Mouse (Mus musculus) E14TG2a.4 (cell line): Measurements from ENCODE around the gene Has1.

Experiments
- CTCF ChIP-seq: conservative IDR thresholded peaks from 2 replicates; pipeline ENCODE4 v1.5.1; 2014; ENCODE audit warnings: low read length
- NANOG ChIP-seq: IDR thresholded peaks from 2 replicates; pipeline ENCODE4 v1.6.1; 2014; ENCODE audit warnings: borderline replicate concordance, low read length, mixed read lengths
- POU5F1 ChIP-seq: IDR thresholded peaks from 2 replicates; pipeline ENCODE4 v1.6.1; 2014; ENCODE audit warnings: low read length, borderline replicate concordance

- TF ChIP-seq CTCF, result no peak
- no peak for TF ChIP-seq NANOG
- TF ChIP-seq POU5F1, result no peak
These were observed 24.3 kb upstream of the Has1 start for GRCm38 (mm10) chr17:17879347-17879746.
